Mouse (Mus musculus) stomach, embryonic 16.5 days (tissue): Measurements from ENCODE around the gene Pnkd. TPM values are rescaled to one million over a fixed set of nuclear protein-coding genes. Genes with fewer than 3 reads are reported as not detected.
A peak's percentile ranks its signal among the peaks of the same experiment; 100 is the strongest.
"Not testable (repeated sequence)": the region's sequence is repeated elsewhere in the genome, so short reads cannot be mapped to it uniquely, and the experiment has no call there.

ENCODE experiments used
- ATAC-seq: fragments of 200-750 bp; cut with Nextera tagmentation; 2 replicates; pipeline ENCODE4 v1.8.0; 2017; ENCODE audit warnings: moderate number of reproducible peaks, moderate TSS enrichment; ENCODE audit not compliant: insufficient read depth, low FRiP score
- H3K27ac ChIP-seq: fragments of 300-500 bp; sonication (generic); 2 replicates; pipeline ENCODE4 v1.5.1; 2014; ENCODE audit warnings: low read length
- H3K27me3 ChIP-seq: fragments of 300-500 bp; sonication (generic); 2 replicates; pipeline ENCODE4 v1.6.1; 2014; ENCODE audit warnings: low read length, control low read depth, mixed read lengths; ENCODE audit not compliant: control insufficient read depth, insufficient read depth
- H3K36me3 ChIP-seq: fragments of 300-500 bp; sonication (generic); 2 replicates; pipeline ENCODE4 v1.6.1; 2014; ENCODE audit warnings: low read length; ENCODE audit not compliant: control insufficient read depth, insufficient read depth
- H3K4me1 ChIP-seq: fragments of 300-500 bp; sonication (generic); 2 replicates; pipeline ENCODE4 v1.6.1; 2014; ENCODE audit warnings: low read length, control low read depth, mixed read lengths; ENCODE audit not compliant: control insufficient read depth, insufficient read depth
- H3K4me2 ChIP-seq: fragments of 300-500 bp; sonication (generic); 2 replicates; pipeline ENCODE4 v1.6.1; 2014; ENCODE audit warnings: low read depth, low read length, mixed read lengths
- H3K4me3 ChIP-seq: fragments of 300-500 bp; sonication (generic); replicated peaks from 2 replicates; pipeline ENCODE4 v1.5.1; 2014; ENCODE audit warnings: mild to moderate bottlenecking, low read length
- H3K9ac ChIP-seq: fragments of 300-500 bp; sonication (generic); 2 replicates; pipeline ENCODE4 v1.6.1; 2014; ENCODE audit warnings: low read length
- H3K9me3 ChIP-seq: fragments of 300-500 bp; sonication (generic); replicated peaks from 2 replicates; pipeline ENCODE4 v1.6.1; 2016; ENCODE audit warnings: low read length, control low read depth; ENCODE audit not compliant: control insufficient read depth
- WGBS: fragments of 180-500 bp; shearing (Covaris S2); extraction: QIAGEN DNeasy Blood & Tissue Kit; methylation state at CpG from one replicate; pipeline ENCODE4 v1.1.7; 2014; 5-methylcytosine and 5-hydroxymethylcytosine counted together
- polyA plus RNA-seq: library from polyadenylated mRNA; unstranded; fragments of >200 nt; fragmentation: Nextera tagmentation; extraction: Ambion mirVana; gene quantifications from 2 replicates; pipeline ENCODE4 v1.2.1, GENCODE M21; 2015

The Pnkd gene
- polyA plus RNA-seq, 1 experiment from 2014 or later = 119 TPM

DNA sequence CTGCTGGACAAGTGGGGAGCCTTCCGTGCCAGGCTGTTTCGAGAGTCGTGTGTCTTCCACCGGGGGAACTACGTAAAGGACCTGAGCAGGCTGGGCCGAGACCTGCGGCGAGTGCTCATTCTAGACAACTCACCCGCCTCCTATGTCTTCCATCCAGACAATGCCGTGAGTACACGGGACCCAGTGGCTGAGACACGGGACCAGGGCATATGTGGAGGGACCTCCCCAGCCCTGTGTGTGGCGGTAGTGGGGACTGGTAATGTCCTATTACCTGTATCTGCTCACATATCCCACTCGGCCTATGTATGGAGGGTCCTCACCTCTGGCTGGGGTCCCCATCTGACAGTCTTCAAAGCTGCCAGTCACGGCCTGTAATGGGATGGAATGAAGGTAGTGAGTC lies 110.1 kb downstream of the Pnkd start:
- H3K27me3 ChIP-seq = no peaks in the 10 kb centered on the region
- ATAC-seq = no peak
- no peak overlapping the region for H3K4me2 ChIP-seq
- no peaks in the 10 kb centered on the region for H3K9me3 ChIP-seq
- H3K9ac ChIP-seq = no peak overlapping the region
- H3K36me3 ChIP-seq = peaks cover 14% of the 10 kb centered on the region
- H3K27ac ChIP-seq = no peak overlapping the region
- no peak overlapping the region for H3K4me3 ChIP-seq
- H3K4me1 ChIP-seq = peaks cover 31% of the 10 kb centered on the region
- 88% methylated on average over 15 of the region's 15 CpGs for WGBS

GRCm38 (mm10) chr1:74395290-74395689 lies 110.6 kb downstream of the Pnkd start:
- H3K9ac ChIP-seq = no peak overlapping the region
- ATAC-seq = no peak
- no peaks in the 10 kb centered on the region for H3K9me3 ChIP-seq
- peaks cover 27% of the 10 kb centered on the region for H3K4me1 ChIP-seq
- 81% methylated on average over 13 of the region's 13 CpGs for WGBS
- H3K36me3 ChIP-seq = peaks cover 14% of the 10 kb centered on the region
- H3K4me3 ChIP-seq = no peak overlapping the region
- no peak overlapping the region for H3K27ac ChIP-seq
- no peak overlapping the region for H3K4me2 ChIP-seq
- H3K27me3 ChIP-seq = no peaks in the 10 kb centered on the region

DNA sequence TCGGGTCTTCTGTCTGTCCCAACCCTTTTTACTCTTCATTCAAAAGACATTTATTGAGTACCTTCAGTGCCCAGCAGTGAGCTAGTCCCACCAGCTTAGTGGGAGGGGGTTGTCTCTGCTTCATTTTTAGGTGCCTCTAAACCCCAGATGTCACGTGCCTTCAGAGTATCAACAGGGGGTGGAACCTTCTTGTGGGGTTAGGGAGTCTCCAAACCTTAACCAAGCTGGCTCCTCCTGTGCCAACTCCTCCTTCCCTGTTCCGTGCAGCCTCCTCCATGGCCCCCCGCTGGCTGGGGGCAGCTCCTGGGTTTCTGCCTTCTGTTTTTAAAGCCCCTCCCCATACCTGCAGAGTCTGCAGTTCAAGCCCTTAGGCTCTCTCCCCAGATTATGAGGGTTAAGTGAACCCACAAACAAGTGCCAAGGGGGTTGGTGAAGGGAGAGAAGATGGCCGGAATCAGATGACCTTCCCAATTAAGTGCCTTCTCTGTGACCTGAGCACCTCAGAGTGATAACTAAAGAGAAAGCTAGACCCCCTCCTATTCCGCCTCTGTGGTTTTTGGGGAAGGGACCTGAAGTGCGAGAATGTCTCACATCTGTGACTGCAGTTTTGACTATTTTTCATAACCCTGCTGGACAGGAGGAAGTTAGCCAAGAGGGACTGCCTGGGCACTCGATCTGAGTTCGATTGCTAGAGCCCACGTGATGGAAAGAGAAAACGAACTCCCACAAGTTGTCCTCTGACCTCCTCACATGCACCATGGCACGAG lies 111.9 kb downstream of the Pnkd start:
- H3K4me3 ChIP-seq = peak overlapping the region; percentile 48
- H3K9me3 ChIP-seq, H3K27me3 ChIP-seq, ATAC-seq: not testable (repeated sequence)
- H3K27ac ChIP-seq = peak overlapping the region; percentile 95
- H3K9ac ChIP-seq = peak overlapping the region; percentile 54
- H3K4me1 ChIP-seq = peaks cover 22% of the 10 kb centered on the region
- peaks cover 14% of the 10 kb centered on the region for H3K36me3 ChIP-seq
- 6% methylated on average over 11 of the region's 12 CpGs for WGBS
- H3K4me2 ChIP-seq = peak overlapping the region; percentile 94

- H3K27me3 ChIP-seq = no peaks in the 10 kb centered on the region
- WGBS = under 1% methylated on average over 41 of the region's 41 CpGs
Measured at GRCm38 (mm10) chr1:74397268-74397918, 112.7 kb downstream of the Pnkd start.

GRCm38 (mm10) chr1:74397919-74398451 lies 113.3 kb downstream of the Pnkd start:
- H3K27ac ChIP-seq = peak overlapping the region; percentile 95
- peaks cover 14% of the 10 kb centered on the region for H3K36me3 ChIP-seq
- peak overlapping the region; percentile 48 for H3K4me3 ChIP-seq
- H3K4me1 ChIP-seq = peaks cover 18% of the 10 kb centered on the region
- WGBS = 5% methylated on average over 11 of the region's 11 CpGs
- no peak; the same call in 1 of the 2 replicates for ATAC-seq
- H3K9ac ChIP-seq = peak overlapping the region; percentile 77
- no peaks in the 10 kb centered on the region for H3K27me3 ChIP-seq
- H3K4me2 ChIP-seq = peak overlapping the region; percentile 94
- H3K9me3 ChIP-seq = no peaks in the 10 kb centered on the region

More at GRCm38 (mm10) chr1:74397268-74397918, 112.7 kb downstream of the Pnkd start:
- H3K36me3 ChIP-seq = peaks cover 14% of the 10 kb centered on the region
- H3K9me3 ChIP-seq = no peaks in the 10 kb centered on the region
- H3K4me1 ChIP-seq = peaks cover 22% of the 10 kb centered on the region
- H3K9ac ChIP-seq = peak overlapping the region; percentile 77
- H3K4me2 ChIP-seq = peak overlapping the region; percentile 94
- H3K27ac ChIP-seq = peak overlapping the region; percentile 95
- peak overlapping the region; percentile 48 for H3K4me3 ChIP-seq
- peak; percentile 93 for ATAC-seq

DNA sequence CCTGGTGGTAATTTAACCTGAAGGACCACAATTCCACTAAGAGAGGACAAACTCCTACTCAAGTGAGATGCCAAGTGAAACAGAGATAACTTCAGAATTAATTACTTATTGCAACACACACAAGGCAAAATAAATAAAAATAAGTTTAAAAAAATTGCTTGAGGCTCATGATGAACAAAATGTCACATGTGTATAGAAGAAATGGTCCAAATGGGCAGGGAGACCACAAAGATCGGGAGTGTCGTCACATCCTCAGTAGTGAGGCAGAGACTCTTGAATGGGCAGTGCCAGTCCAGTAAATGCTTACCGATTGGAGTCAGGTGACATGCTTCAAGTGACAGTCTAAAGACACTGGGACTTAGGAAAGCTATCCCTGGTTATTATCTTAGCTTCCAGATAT lies 115.8 kb downstream of the Pnkd start:
- Histone ChIP-seq H3K9me3 (no peaks in the 10 kb centered on the region), H3K4me2 (no peak overlapping the region), H3K27me3 (no peaks in the 10 kb centered on the region), H3K4me3 (no peak overlapping the region), H3K36me3 (no peaks in the 10 kb centered on the region), H3K9ac (no peak overlapping the region), H3K4me1 (peaks cover 4% of the 10 kb centered on the region; the same call in 1 of the 2 replicates), H3K27ac (no peak overlapping the region)
- 74% methylated on average over 3 of the region's 3 CpGs for WGBS
- no peak for ATAC-seq

GRCm38 (mm10) chr1:74401015-74401702 lies 116.4 kb downstream of the Pnkd start:
- no peak overlapping the region for H3K4me2 ChIP-seq
- no peak overlapping the region for H3K27ac ChIP-seq
- ATAC-seq = no peak
- H3K27me3 ChIP-seq = no peaks in the 10 kb centered on the region
- H3K36me3 ChIP-seq = no peaks in the 10 kb centered on the region
- H3K4me3 ChIP-seq = no peak overlapping the region
- 48% methylated on average over 16 of the region's 16 CpGs for WGBS
- H3K4me1 ChIP-seq = peaks cover 4% of the 10 kb centered on the region; the same call in 1 of the 2 replicates
- no peak overlapping the region for H3K9ac ChIP-seq
- H3K9me3 ChIP-seq = no peaks in the 10 kb centered on the region
